Mouse (Mus musculus): ENCODE results near the gene Erbb4.
"Not testable (repeated sequence)": the region's sequence is repeated elsewhere in the genome, so short reads cannot be mapped to it uniquely, and the experiment has no call there.

Gene Erbb4

DNA sequence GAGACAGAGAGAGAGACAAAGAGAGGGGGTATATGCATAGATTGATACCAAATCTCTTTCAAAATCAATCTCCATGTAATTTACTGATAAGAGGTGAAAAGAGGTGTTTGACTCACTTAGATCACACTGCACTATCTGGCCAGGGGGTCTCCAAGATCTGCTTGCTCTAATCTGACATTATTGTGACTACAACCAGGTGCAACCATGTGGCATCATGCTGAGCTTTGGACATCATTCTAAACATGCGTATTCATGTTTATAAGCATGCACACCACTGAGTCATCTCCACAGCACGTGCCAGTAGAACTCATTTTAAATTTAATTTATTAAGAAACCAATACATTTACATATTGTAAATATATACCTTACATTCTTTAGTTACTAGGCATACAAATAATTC is 247.5 kb downstream of the Erbb4 start:
- no peak for DNase-seq (ENCODE audit: low spot score)

DNA sequence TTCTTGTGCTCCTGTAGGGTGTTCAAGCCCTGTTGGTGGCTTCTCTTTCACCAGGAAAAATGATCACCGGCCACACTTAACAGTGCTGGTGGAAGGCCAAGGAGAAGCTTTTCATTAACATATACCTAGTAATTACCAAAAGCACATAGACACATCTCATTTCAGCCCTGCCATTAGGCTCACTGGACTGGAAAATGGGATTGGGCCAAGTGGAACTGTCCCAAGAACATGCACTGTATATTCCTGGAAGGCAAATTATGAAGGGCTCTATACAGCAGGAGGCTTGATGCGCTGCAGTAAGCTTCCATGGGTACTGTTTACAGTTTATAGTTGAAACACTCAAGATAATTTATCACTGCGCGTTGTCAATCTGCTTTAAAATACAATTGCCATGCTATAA is 248.4 kb downstream of the Erbb4 start:
- DNase-seq (ENCODE audit: low spot score): no peak

DNA sequence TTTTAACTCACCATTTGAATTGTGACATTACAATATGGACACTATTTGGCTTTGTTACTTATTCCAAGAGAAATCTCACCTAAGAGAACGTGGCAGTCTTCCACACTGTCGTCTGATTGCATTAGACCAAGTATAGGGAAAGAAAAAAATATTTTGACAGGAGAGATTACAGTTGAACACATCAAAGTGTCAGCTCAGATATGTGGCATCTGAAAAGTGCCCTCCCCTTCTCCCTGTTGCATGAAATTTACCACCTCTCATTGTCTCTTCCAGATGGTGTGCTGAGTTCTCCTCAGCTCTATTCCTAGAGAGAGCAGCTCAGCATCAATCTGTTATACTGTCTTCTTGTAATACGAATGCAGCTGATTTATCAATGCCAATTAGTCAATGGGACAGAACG is 268.5 kb downstream of the Erbb4 start:
- no peak for DNase-seq (ENCODE audit: low spot score)

DNA sequence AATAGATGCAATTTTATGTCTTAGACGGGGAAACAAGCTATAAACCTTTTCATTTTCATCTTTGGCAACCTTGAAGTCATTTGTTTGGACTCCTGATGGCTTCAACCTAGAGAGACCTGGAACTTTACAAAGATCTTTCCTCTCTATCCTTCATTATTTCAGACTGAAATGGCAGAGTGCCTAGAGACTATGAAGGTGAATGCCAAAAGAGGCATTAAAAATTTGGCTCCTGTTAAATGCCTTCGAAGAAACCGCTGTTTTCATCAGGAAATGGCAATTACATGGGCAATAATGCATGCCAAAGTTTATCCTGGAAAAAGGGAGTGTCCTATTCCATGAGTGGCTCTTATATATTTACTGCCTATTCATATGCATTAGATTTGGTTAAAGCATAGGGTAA is 273.2 kb downstream of the Erbb4 start:
- no peak for DNase-seq (ENCODE audit: low spot score)

DNA sequence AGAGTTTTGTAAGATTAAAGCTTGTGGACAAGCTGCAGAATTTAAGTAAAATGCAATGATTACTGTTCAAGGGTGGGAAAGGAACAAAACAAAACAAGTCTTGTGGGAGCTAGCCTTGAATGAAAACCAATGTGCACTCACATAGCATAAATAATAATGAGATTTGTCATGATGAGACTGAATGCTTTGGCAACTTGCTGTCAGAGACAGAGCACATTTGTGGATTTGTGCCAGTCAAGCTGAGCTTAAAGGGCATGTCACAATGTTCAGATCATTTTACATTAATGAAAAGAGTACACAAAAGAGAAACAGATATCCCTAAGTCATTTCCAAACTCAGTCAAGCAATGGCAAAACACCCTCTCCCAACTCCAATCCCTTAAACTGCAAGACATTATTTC is 275.8 kb downstream of the Erbb4 start:
- DNase-seq (ENCODE audit: low spot score): no peak

DNA sequence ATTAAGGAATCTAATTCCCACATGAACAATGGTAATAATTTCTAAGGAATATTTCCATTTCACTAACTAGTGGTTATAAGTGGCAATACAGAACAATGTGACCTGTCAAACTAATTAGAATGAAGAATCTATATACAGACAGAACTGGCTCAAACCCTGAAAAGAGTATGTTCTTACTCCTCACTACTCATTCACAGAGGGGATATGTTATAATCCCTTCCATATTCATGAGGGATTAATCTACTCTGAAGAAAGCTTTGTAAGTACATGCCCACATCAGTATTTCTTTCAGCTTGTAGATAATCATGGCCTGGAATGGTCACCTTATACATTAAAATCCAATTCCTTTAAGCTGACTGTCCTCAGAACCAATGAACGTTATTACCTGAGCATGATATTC is 276.3 kb downstream of the Erbb4 start:
- DNase-seq (ENCODE audit: low spot score): no peak

DNA sequence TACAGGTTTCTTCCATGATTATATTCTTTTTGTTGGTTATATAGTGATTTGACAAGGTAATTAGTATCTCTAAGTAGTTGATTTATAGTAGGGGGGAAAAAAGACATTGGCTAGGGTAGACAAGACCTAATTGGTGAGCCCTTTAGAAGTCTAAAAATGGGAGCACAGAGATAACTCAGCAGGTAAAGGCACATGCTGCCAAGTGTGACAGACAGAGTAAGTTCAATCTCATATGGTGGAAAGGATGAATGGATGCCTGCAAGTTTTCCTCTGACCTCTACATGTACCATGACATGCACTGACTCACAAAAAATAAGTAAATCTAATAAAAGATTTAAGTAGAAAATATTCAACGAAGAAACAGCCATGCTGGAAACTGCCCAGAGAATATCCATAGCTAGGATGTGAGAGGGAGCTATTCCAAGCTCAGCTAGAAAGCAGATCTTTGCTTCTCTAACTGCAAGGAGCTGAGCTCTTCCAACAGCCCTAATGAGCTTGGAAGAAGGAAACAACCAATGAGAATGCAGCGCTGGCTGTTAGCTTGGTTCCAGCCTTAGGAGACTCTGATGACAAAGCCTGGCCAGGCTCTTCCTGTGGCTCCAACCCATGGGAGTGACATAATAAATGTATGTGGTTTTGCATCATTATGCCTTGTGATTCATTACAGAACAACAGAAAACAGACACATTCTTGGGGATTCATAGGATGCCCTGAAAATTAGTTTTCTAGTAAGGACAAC is 277.2 kb downstream of the Erbb4 start:
- no peak for DNase-seq (ENCODE audit: low spot score)

DNA sequence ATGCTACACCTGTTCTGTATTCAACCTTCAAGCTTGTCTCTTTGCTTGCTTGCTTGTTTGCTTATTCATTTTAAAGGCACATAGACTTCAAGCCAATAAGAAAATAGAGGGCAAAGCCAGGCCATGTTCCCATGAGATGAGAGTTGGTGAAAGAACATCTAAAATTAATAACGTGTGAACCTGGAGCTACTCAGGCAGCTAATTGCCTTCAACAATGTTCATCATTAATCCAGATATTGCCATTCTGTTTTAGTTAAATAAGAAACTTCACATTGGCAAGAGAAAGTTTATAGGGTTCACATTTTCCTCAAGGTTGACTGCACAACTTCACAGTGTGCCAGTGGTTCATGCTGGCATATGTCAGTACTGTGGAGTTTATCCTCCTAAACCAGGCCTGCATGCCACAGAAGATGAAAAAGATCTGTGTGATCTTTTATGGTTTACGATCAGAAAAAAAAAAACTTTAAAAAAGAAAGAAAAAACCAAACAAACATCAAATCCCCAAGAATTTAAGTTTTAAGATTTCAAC is 284.7 kb downstream of the Erbb4 start:
- DNase-seq (ENCODE audit: low spot score): no peak

DNA sequence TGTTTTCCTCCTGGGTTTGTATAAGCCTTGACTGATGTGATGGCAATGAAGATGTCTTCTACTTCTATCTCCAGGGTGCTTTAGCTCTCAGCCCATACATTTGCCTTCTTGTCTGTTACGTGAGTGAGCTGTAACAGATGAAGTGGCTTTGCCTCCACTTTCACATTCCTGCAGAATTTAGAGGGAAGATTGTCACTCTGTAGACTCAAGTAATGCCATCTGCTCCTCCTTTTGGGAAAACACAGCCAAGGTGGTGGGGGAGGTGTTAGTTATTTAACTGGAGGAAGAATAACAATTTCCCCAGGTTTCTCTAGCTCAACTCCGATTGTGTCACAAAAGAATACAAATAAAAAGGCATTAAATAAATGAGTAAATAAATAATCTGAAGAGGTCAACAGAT is 301.1 kb downstream of the Erbb4 start:
- no peak for DNase-seq (ENCODE audit: low spot score)

DNA sequence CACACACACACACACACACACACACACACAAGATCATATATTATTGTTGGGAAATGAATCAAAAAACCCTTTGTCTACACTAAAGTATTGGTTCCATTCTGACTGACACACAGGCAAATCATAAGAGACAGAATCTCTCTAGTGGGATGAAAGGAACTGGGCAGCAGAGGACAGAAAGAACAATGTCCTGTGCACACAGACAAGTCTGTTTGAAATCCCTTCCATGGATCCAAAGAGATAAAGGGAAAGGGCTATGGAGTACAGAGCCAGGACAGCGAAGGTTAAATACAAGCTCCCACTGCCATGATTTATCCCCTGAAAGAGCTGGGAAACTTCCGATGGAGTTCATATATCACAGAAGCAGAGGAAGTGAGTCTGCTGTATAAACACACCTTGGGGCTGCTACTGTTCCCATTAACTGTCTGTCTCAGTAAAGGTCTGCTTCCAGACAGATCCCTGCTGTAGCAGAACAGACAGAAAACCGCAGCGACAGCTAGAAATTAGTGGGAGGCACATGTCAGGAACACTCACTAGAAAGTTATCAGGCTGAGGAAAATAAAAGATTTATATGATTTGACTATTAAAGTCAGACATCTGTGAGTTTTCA is 320.3 kb downstream of the Erbb4 start:
- no peak for DNase-seq (ENCODE audit: low spot score)

DNA sequence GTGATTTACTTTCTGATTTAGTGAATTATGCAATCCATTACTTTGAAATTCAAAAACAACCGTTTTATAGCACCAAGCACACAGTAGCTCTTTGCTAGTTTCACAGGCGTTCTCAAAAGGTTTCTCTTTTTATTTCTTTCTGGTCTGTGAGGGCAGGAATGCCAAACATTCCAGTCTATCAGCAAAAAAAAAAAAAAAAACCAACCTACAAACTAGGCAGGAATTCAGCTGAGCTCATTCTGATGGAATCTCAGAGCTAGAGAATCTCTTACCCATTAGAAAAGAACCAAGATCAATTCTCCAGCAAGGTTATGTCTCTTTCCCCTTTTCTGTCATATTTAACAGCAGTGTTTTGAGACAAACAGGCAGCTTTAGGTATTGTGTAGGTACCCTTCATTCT is 327.2 kb downstream of the Erbb4 start:
- no peak for DNase-seq (ENCODE audit: low spot score)

DNA sequence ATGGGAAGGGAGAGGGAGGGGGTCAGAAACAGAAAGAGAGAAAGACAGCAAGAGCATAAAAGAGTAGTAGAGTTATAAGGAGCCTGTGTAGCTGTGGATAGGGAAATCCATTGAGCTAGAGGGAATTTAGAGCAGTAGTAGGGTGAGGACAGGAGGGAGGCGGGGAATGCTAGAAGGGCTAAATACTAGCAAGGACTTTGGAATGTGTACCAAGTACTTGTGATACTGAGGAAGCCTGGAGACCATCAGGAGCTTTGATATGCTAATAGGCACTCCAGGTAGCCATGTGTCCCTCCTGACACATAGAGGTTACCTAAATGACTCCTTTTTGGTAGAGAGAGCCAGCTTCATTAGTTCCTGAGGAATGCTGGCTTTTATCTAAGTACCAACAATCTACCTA is 327.8 kb downstream of the Erbb4 start:
- DNase-seq (ENCODE audit: low spot score): no peak

DNA sequence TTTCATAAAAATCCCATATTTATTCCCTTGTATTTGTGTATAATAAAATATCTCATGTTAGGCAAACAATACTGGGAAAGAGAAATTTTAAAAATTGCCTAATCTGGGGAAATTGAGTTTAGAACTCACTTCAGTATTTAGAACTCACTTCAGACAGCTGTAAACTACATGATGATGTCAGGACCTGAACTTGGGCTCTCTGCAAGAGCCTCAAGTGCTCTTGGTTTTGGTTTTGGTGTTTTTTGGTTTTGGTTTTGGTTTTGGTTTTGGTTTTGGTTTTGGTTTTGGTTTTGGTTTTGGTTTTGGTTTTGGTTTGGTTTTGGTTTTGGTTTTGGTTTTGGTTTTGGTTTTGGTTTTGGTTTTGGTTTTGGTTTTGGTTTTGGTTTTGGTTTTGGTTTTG is 341.8 kb downstream of the Erbb4 start:
- not testable (repeated sequence) for DNase-seq (ENCODE audit: low spot score)

DNA sequence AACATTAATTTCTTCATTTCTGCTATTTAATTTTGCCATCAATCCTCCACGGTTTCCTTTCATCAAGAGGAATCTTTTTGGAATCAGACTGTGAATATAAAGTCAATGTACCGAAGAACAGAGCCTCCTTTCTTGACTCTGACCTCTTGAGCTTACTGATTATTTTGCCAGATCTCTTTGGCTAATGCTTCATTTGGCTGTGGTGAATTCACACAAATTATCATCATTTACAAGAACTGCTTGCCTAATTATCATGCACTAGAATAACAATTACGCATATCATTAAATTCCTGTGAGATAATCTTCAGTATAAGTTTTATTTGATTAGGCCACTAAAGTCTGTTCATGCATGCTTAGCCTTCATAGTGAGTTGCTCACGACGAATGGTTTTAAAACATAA is 345.4 kb downstream of the Erbb4 start:
- DNase-seq (ENCODE audit: low spot score): no peak

DNA sequence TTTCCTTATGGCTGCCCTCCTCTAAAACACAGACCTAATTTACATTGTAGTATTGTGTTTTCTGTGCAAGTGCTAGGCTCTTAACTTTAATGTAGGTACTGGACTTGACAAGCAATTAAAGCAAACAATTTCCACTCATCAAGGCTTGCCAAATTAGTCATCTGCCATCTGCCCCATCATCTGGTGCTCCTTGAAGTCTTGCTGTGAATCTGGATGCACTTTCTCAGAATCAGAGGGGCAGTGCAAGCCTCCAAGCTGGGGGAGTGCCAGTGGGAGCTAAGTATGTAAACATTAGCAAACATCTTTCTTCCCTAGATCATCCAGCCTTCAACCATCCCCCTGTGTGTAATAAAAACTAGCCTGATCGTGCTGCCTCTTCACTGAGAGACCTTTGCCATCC is 358.9 kb downstream of the Erbb4 start:
- DNase-seq (ENCODE audit: low spot score): no peak

DNA sequence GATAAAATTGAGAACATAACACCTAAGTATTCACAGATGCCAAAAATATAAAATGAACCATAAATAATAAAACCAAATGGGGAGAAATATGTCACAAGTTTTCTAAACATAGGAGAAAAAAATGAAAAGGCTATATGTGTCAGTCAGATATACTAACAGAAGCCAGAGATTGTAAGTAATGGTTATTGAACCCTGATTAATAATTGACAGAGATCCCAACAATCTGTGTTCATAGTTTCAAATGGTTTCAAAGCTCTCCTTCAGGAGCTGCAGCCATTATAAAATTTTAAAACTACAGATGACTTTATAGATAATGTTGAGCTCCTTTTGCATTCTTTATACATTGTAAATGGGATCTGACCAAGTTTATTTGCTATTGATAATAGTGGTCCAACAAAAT is 426.4 kb downstream of the Erbb4 start:
- no peak for DNase-seq (ENCODE audit: low spot score)

DNA sequence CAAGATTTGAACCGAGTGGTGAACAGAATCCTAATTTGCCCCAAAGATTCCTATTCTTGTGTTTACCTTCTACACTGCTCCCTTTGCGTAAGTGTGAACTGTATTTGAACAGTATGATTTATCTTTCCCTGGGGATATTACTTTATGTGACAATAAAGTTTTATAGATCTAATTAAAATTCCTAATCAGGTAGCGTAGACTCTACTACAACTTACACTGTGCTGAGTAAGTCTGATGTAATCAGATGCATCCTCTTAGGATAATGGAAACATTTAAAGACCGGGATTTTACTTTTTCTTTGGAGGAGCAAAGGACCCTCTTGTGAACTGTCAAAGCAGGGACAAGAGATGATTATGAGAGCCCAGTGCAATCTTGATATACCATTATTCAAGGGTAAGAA is 433.2 kb downstream of the Erbb4 start:
- no peak for DNase-seq (ENCODE audit: low spot score)

DNA sequence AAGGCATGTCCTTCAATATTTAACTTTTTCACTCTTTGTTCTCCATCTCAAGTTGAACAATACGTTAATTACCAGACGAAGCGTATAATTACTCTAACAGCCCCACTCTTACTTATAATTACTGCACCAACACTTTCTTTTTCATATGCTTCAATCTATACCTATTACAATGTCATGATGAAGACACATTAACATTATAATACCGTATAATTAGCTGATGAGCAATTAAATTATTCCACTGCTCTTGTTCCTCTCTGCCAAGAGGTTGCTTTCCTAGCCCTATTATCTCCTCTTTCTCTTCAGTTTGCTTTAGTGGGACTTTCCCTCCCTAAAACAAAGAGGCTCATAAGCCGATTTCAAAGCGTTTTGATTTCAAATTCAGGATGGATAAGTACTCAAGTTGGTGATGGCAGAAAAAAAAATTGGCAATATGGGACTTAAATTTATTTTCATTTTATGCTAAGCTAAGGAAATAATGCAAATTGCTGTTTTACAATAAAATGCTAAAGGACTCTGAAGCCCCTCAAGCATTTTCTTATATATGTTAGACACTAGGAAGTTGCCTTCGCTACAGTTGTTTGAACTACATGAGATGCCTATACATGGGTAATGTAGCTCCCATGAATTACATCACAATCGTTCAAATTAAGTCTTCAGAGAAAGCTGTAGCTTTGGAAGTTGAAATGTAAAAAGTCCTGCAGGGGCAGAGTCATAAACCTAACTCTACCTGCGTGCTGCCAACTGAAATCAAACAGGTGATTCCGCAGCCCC is 440.8 kb downstream of the Erbb4 start:
- DNase-seq (ENCODE audit: low spot score): no peak

DNA sequence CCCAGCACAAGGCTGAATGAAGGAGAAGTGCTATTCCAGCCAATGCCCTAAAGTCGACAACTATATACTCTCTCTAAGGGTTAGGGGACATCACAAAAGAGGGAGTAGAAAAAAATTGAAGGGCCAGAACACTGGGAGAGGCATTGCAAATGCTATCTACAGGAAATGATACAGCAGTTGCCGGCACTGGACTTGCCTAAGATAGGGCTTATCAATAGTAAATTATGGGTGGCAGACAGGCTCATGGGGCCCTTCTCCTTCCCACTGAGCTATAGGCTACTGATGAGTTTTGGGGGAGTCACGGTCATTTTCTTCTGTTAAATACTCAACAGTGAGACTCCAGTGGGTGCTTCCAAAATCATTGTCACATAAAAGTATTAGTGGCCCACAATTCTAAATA is 517.4 kb downstream of the Erbb4 start:
- no peak for DNase-seq (ENCODE audit: low spot score)

DNA sequence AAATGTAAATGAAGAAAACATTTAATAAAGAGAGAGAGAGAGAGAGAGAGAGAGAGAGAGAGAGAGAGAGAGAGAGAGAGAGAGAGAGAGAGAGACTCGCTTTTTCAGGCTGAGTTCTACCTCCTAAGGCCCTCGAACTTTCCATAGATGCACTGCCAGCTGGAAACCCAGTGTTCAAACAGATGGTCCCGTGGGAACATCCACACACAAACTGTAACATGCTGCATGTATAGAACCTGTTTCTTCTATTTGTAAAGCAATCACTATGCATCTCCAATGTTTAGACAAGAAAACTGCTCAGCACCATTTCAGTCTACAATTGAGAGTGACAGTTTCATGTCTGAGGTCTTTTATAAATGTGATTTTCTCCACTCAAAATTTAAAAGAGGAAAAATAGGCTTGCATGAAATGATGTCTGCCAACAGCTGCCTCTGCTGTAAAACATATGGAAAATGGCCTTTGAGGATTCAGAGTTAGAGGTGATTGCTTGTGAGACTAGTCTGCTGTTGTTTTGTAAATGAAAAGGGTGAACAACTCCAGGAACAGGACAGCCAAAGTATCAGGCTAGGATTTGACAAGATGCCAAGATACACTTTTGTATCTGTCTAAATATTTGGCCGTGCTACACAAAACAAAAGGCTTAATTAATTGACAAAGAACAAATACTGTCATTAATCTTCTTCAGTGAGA is 533.9 kb downstream of the Erbb4 start:
- DNase-seq (ENCODE audit: low spot score): no peak

DNA sequence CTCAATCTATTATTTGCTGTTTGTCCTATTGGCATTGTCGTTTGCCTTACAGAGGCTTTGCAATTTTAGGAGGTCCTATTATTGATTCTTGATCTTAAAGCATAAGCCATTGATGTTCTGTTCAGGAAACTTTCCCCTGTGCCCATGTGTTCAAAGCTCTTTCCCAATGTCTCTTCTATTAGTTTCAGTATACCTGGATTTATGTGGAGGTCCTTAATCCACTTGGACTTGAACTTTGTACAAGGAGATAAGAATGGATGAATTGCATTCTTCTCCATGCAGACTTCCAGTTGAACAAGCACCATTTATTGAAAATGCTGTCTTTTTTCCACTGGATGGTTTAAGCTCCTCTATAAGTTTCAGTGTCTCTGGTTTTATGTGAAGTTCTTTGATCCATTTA is 536.9 kb downstream of the Erbb4 start:
- DNase-seq (ENCODE audit: low spot score): no peak

DNA sequence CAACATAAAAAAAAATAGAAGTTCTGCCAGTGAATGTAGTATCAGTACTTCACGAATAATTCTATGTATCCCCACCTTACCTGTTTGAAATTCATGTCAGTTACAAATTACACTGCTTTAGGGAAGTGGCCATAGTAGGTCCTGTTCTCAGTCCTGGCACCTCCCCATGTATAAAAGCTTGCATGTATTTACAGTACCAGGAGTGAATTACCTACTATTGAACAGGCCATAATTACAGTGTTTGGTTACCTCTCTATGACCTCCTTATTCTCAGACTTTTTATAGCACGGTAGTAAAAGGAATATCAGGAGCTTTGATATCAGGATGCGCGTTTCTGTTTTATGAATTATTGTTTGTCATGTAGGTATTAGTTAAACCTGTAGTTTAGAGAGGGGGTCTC is 564.9 kb downstream of the Erbb4 start:
- DNase-seq (ENCODE audit: low spot score): no peak

DNA sequence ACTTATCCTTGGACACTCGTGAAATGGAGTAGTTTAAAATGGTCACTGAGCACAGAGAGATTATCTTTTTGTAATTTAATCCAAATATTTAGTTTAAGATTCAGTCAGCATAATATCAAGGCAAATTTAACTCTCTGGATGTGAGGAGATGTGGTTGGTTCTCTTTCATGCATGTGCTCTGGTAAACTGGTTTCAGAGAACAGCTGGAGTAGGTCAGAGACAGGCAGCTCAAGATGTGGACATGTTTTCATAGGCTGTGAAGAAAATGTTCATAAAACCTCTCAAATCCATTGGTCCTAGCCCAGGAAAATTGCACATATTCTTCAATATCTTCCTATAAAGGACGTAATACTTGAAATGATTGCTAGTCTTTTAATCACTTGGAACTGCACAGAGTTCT is 590.0 kb downstream of the Erbb4 start:
- no peak for DNase-seq (ENCODE audit: low spot score)

Measured in testis, postnatal 14 days (tissue).